Mouse (Mus musculus) frontal cortex, adult (tissue): Measurements from ENCODE around the gene Rnf38.

ENCODE experiments used
- ATAC-seq: cut with Nextera tagmentation; 2 replicates; pipeline ENCODE4 v1.9.2; 2017; ENCODE audit warnings: mild to moderate bottlenecking, moderate library complexity, mixed read lengths; ENCODE audit not compliant: low TSS enrichment

Gene Rnf38

GRCm38 (mm10) chr4:44233713-44234003 is at the start of gene Rnf38:
Gene Rnf38 (minus strand): TSS chr4:44233789.
- ATAC-seq, result no peak

GRCm38 (mm10) chr4:44281597-44282265 is 48.1 kb upstream of the Rnf38 start:
- ATAC-seq, result no peak; the same call in 1 of the 2 replicates

DNA sequence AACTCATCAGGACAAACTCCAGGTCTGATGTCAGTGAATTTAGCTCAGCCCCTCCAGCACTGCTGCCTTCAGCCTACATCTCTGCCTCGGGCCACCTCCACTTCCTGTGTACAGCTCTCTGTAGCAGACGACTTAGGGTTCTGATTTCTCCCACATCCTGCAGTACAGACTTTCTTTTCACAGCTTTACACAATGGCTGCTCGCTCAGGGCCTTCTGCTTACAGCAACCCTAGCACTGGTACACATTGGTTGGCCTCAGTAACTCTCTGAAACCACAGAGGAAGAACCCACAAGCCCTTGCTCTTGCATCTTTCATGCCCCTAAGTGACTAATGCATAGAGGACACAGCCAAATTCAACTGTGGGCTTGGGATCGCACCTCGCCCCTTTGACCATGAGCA is 37.5 kb upstream of the Rnf38 start:
- peak; percentile 29; the same call in 1 of the 2 replicates for ATAC-seq

DNA sequence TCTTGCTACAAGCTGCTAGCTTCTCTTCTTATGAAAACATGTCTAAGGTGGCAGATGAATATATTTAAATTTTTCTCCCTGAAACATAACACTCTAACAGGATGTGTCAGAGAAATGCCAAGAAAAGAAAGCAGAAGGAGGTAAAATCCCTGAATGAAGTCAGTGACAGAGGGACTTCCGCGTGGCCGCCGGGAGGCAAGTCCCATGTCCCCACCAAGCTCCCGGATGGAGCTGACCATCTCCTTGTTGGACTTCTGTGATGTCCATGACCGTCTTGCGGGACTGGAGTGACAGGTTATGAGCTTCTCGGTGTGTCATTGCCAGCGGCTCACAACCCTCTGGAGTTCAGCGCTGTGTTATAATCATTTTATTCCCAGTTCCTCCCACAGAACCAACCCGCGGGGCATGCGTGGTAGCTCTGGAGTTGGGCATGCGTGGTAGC is 35.8 kb upstream of the Rnf38 start:
- ATAC-seq, result peak; percentile 83

DNA sequence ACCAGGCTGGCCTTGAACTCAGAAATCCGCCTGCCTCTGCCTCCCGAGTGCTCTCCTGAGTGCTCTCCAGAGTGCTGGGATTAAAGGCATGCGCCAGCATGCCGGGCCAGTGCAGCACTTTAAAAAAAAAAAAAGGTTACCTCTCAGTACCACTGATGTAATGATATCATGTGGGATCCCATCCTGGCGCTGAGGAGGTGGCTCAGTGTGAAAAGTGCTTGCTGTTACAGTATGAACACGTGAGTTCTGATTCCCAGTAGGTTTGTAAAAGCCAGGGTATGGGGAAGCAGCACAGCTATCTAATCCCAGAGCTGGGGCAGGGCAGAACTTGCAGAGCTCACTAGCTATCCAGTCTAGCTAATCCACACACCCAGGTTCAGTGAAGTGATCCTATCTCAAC is 33.8 kb upstream of the Rnf38 start:
- ATAC-seq, result peak; percentile 59

GRCm38 (mm10) chr4:44265500-44265899 is 31.9 kb upstream of the Rnf38 start:
- ATAC-seq, result no peak

GRCm38 (mm10) chr4:44260244-44260643 is 26.7 kb upstream of the Rnf38 start:
- no peak for ATAC-seq

DNA sequence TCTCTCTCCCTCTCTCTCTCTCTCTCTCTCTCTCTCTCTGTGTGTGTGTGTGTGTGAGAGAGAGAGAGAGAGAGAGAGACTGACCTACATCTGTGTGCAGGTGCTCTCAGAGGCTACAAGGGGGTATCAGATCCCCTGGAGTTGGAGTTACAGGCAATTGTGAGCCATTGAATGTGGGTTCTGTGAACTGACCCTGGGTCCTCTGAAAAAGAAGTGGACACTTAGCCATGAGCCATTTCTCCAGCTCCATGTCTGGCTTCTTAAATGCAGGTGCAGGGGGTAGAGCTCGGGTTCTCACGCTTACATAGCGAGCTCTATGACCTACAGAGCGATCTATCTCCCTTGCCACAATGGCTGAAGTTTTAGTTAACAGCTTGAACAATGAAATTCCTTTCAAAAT is 25.5 kb upstream of the Rnf38 start:
- ATAC-seq, result no peak

DNA sequence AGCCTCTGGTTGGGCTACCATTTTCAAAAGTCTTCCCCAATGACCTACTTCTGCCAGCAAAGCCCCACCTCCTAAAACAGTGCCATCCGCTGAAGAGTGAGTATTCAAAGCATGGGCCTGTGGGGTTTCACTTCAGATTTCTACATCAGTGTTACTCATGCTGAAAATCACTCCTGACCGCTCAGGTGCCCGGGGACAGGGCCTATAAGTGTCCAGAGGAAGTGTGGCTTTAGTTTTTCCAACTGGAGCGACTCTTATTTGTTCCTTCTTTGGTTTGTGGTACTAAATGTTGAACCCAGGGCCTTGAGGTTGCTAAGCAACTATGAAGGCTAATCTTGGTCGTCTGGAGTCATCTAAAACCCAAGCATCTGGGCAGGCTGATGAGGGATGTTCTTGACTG is 21.0 kb upstream of the Rnf38 start:
- no peak for ATAC-seq

DNA sequence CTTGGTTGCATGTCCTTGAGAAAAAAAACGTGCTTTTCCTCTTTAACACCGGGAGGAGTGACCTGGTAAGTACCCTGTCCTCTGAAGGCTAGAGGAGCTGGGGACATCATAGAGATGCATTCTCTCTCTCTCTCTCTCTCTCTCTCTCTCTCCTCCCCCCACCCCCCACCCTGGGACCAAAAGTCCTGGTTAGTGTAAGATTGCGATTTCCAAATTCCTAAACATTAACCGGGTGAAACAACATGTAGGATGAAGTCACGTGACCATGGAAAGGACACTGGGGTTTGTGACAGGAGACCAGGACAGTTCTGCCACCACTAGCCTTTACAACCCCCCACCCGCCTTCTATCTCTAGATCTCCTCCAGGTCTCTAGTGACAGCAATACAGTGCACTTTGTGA is 19.6 kb upstream of the Rnf38 start:
- no peak for ATAC-seq

- peak; percentile 62 for ATAC-seq
These were observed 18.7 kb upstream of the Rnf38 start for GRCm38 (mm10) chr4:44251966-44252916.

- peak; percentile 69 for ATAC-seq
These were observed 17.9 kb upstream of the Rnf38 start for GRCm38 (mm10) chr4:44251521-44251920.

- ATAC-seq, result peak; percentile 14; the same call in 1 of the 2 replicates
These were observed 16.1 kb upstream of the Rnf38 start for GRCm38 (mm10) chr4:44249705-44250104.

GRCm38 (mm10) chr4:44247051-44247939 is 13.7 kb upstream of the Rnf38 start:
- no peak for ATAC-seq

- ATAC-seq, result no peak
These were observed 12.7 kb upstream of the Rnf38 start for GRCm38 (mm10) chr4:44246285-44246684.

GRCm38 (mm10) chr4:44241638-44242037 is 8.0 kb upstream of the Rnf38 start:
- ATAC-seq, result no peak

DNA sequence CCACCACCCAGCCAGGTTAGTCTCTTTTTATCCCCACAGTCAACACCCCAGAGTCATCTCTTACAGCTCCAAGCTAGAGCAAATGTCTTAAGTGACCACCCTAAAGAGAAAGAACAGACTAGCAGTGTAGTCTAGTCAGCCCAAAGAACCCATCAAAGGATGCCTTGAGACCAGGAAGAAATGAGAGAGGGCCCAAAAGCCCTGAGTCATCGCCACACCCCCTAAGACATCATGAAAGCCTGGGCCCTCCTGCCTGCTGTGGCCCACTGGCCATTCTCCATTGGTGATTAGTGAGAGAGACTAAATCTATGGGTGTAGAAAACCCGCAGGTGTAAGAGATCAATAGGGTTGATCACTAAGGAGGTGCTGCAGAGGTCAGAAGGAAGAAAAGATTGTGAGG is 2.4 kb upstream of the Rnf38 start:
- ATAC-seq, result no peak

GRCm38 (mm10) chr4:44234004-44234866 is 646 bp upstream of the Rnf38 start:
- ATAC-seq, result peak; percentile 85

DNA sequence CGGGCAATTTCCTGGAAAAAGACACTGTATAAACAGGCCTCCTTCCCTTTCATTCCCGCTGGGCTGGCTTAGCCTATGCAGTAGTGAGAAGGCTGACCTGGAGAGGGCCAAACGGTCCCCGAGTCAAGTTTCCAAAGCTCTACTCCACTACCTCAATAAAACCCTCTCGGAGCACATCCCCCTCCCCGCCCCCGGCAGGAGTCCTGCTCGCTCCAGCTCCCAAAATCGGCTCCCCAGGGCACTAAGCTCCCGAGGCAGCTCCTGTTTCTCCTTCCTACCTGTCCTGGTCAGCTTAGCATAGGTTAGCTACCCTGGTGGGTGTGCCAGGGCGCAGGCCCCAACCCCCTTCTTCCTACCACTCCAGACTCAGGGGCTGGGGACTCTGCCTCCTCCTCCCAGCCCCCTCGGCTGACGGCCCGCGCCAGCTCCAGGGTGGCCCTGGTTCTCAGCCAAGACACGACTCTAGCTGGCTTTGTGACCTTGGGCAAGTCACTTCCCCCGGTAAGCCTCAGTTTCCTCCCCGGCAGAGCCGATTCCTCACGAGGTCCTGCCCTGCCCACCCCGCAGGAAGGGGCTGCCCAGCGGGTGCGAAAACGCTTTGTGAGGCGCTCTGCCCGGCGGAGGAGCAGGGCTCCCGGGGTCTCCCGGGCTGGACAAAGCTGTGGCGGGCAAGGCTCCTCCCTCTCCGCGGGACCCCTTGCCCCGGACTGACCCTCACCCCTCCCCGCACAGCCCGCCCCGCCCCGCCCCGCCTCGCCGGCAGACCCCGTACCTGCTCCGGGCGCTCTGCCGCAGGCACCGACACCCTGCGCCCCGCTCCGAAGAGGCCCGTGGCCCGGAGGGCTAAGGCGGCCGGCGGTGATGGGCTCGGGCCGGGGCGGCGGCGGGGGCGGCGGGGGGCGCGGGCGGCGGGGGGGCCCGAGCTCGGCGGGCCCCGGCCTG is 547 bp downstream of the Rnf38 start:
- ATAC-seq, result peak; percentile 24

- peak; percentile 72 for ATAC-seq
These were observed 8.5 kb downstream of the Rnf38 start for GRCm38 (mm10) chr4:44225128-44225527.
